Mouse (Mus musculus): ENCODE data around the gene Gm10721.
"Not testable (repeated sequence)": the region's sequence is repeated elsewhere in the genome, so short reads cannot be mapped to it uniquely, and the experiment has no call there.

GRCm38 (mm10) chr9:3006179-3006578 is 6.8 kb upstream of the Gm10721 start:
- TF ChIP-seq CTCF (IDR thresholded peaks at IDR 0.05; ENCODE audit: control insufficient read depth, insufficient read depth, insufficient read length); MYOG (IDR thresholded peaks at IDR 0.05; ENCODE audit: control insufficient read depth, extremely low read depth, insufficient read length); USF1 (IDR thresholded peaks at IDR 0.05; ENCODE audit: low read depth); MAX (IDR thresholded peaks at IDR 0.05); CEBPB (IDR thresholded peaks at IDR 0.05; ENCODE audit: low read depth): not testable (repeated sequence)

All from C2C12 (cell line).